Mouse (Mus musculus) spleen, postnatal 14 days (tissue): Measurements from ENCODE around the gene Galm.
"Not testable (repeated sequence)": the region's sequence is repeated elsewhere in the genome, so short reads cannot be mapped to it uniquely, and the experiment has no call there.

ENCODE experiments used
- DNase-seq, 2 experiments: peaks; one replicate each; pipeline ENCODE4 v3.0.0; 2021 to 2022; ENCODE audit warnings: low spot score in 2 of 2

The Galm gene

DNA sequence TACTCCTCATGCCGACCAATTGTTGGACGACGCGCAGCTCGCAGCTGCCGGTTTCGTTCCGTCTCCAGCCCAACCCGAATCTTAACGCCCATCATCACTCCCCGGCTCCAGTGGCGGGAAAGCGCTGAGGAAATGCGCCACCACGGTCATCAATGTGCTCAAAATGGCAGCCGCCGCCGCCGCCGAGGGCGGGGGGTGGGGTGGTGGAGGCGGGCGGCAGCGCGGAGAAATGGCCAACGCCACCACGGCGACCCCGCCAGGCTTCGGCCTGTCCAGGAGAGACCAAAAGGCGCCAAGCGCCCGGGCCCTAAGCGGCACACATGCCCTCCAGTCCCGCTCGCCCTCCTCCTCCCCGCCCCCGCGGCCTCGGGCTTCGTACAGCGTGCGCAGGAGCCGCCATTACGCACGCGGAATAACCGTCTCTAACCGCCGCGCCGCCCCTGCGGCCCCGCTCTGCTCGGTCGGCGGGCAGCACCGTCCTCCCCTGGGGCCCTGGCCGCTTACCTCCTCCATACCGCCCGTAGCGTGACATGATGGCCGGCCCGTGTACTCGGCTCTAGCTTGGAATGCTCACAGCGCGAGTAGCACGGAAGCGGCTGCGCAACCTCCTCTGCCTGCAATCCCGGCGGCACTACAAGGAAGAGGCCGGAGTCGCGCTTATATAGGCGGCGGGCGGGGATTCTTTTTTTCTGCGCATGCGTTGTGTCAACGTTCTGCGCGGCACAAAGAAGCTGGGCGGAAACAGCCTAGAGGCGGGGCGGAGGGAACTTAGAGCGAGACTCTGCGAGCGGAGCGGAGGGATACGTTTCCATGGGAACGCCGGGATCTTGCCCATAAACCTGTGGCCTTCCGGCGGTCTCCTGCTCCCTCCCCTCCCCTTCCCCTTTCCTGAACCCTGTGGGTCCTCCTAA, 79.7 kb downstream of the Galm start, which contains the start of the genes Srsf7 and Ttc39d:
Gene Srsf7, minus strand, starts transcription at position 637 of the 911 bp plus-strand sequence.
Gene Ttc39d, plus strand, starts transcription at position 790 of the 911 bp plus-strand sequence.
- peak; percentile 96 to 98 for DNase-seq

DNA sequence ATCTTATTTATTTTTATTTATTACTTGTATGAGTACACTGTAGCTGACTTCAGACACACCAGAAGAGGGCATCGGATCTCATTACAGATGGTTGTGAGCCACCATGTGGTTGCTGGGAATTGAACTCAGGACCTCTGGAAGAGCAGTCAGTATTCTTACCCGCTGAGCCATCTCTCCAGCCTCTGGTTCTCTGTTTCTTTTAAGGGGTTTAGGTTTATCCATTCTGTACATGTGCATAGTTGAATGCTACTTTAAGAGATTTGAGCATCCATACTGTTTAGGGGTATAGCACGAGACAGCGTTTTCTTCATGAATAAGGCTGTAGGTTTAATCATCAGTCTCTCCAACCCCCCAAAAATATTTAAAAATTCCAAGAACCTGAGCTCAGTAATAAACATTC, 86.7 kb downstream of the Galm start:
- not testable (repeated sequence) for DNase-seq

DNA sequence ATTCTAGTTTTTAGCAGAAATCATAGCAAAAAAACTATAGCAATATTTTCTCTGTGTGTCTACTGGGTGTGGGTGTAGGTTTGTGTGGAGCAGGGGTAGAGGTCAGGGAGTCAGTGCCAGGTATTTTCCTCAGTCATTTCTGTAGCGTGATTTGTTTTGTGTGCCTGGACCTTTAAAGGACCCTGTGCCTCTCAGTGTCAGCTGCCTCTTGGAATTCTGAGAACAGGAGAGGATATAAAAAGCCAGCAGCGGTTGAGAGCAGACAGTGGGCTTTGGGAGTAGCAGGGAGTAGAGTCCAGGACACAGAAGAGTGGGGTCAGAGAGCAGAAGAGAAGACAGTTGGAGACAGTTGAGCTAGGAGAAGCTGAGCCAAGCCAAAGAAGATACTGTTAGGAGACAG, 92.9 kb downstream of the Galm start:
- no peak for DNase-seq

DNA sequence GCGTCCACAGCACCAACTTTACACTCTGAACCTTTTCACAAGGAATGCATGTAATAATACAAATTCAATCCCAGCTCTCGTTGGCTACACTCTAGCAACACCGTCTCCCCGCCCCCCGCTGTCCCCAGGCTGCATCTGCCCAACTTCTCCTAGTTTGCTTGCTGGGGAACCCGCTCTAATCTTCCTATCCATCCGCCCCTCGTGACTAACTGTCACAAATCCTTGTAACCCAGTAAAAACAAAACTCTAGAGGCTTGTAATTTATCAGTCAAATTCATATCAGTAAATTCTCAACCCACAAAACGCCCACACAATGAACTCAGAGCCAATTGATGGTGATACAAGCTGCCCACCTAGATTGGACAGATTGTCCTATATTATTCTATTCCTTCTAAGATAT, 93.9 kb downstream of the Galm start:
- DNase-seq: no peak

DNA sequence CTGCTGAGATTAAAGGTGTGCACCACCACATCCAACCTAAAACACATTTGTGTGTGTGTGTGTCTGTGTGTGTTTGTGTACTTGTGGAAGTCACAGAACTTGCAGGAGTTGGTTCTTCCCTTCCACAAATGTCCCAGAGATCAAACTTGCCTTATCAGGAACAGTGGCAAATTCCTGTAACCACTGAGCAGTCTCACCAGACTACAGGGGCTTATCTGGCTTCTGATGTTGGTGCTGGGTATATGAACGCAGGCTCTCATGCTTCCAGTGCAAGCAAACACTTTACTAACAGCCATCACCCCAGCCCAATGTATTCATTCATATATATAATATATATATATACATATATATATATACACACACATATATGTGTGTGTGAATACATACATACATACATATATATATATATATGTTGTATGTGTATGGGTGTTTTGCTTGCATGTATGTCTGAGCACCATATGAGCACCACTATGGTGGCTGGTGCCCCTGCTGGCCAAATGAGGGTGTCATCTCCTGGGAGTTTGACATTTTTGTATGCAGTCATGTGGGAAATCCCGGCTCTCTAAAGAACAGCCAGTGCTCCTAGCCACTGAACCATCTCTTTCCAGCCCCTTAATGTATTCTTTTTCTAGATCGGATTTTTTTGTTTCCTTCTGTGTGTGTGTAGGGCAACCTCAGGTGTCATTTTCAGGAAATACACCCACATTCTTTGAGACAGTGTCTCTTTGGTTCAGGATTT, 94.8 kb downstream of the Galm start:
- DNase-seq: peak in 1 of 2 experiments; percentile 15

DNA sequence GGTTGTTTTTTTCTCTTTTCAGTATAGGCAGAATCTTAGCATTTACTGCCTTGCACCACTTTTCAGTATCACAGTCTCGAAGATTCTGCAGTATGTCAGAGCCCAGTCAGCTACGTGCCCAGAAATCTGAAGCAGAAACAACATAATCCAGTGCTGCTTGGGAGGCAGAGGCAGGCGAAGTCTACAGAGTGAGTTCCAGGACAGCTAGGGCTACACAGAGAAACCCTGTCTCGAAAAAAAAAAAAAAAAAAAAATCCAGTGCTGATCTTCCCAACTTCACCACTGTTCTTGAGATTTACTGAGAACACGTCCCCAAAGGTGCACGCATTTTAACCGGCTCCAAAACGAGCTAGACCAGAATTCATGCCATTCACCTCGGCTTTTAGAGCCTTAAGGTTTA, 96.6 kb downstream of the Galm start:
- no peak for DNase-seq

DNA sequence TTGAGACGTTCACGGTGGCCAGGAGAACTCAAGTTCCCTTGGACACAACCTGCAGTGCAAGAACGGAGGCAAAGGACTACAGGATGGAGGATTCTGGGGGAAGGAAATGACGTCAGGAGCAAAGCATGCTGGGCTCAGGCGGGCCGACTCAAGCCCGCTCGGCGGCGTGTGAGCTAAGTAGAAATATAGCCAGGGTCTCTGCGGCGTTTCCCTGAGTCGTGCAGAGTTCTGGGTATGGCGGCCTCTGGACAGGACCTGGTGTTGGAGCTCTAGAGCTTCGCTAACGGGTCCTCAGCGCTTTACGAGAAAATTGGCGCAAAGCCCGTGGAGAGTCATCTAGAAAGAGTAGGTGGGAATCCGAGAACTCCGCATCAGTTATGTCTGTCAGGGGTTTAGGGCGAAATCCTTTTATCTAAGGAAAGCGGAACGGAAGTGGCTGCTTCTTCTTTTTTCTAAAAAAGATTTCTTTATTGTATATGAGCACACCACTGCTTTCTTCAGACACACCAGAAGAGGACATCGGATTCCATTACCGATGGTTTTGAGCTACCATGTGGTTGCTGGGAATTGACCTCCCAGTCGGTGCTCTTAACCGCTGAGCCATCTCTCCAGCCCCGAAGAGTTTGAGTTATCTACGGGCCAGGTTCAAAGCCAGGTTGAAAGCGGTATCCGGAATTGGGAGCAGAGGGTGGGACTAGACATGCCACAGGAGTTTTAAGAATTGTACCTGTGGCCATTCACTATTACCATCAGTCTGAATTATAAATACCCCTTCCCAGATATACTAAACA, 97.2 kb downstream of the Galm start, which contains the start of gene Gemin6:
Gene Gemin6, plus strand, starts transcription at position 116 of the 791 bp plus-strand sequence.
- DNase-seq: peak; percentile 52 to 69

DNA sequence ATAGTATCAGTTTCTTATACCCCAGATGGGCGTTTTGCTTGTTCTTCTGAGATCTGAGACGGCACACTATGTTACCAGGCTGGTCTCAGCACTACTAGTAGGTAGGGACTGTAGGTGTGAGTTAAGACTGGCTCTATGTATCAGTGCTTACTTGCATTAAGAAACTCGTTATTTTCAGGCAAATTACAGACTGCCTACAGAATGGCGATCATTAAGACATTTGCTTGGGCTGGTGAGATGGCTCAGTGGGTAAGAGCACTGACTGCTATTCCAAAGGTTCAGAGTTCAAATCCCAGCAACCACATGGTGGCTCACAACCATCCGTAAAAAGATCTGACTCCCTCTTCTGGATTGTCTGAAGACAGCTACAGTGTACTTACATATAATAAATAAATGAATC, 97.9 kb downstream of the Galm start:
- DNase-seq: not testable (repeated sequence)

DNA sequence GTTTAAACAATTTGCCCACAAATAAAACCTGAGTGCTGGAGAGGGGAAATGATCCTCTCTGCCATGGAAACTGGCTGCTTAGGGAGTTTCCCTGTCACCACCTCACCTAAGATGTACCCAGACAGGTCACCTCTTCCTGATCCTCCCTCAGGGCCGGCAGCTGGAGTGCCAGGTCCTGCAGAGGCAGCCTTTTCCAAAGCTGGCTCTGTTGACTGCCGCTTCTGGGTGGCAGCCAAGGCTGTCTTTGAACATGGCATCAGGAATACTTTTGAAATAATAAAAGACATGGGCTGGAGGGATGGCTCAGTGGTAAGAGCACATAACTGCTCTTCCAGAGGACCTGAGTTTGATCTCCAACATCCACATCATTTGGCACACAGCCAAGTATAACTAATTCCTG, 102.1 kb downstream of the Galm start:
- no peak for DNase-seq

DNA sequence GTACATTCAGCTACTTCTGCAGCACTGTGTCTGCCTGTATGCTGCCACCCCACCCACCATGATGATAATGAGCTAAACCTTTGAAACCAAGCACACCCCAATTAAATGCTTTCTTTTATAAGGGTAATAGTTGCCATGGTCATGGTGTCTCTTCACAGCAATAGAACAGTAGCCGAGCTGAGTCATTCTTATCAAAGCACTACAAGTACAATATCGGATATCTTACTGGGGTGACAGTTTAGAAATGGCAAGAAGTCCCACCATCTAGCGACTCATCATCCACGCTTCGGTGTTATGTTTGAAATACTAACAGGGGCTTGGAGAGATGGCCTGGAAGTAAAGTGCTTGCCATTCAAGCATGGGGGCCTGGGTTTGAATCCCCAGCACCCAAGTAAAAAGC, 106.6 kb downstream of the Galm start:
- no peak for DNase-seq

DNA sequence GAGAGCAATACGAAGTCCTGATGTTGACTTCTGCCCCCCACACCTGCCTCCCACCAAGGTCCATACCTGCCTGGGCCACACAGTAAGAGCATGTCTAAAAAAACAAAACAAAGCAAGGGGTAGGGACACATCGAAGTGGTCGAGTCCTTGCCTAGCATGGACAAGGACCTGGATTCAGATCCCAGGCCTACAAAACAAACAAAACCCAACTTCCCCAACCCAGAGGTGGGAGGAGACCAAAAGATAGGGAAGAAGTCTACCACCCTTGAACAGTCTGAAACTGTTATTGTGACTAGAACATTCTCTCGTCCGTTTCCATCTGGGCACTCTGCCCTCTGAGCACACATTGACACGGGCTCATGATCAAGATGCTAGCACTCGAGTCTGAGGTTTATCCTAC, 107.1 kb downstream of the Galm start:
- DNase-seq: no peak
